Mouse (Mus musculus) neutrophil, adult 5-6 weeks (primary cell): ENCODE data around the gene Cemip2. TPM values are rescaled to one million over a fixed set of nuclear protein-coding genes. Genes with fewer than 3 reads are reported as not detected.

Source experiments
- ATAC-seq: fragments of 151-379, 151-347 bp; 2 replicates; pipeline ENCODE4 v1.8.0; 2017; ENCODE audit warnings: mild to moderate bottlenecking, moderate TSS enrichment; ENCODE audit not compliant: insufficient number of reproducible peaks, poor library complexity, low FRiP score, severe bottlenecking; ENCODE audit errors: extremely low read depth
- total RNA-seq: library from RNA; stranded (forward); fragments of 200-1000 nt; gene quantifications from 2 replicates; pipeline ENCODE4 v1.2.3, GENCODE M21; 2017

Cemip2 gene
- total RNA-seq, 1 experiment from 2014 or later, result 14.1 TPM

DNA sequence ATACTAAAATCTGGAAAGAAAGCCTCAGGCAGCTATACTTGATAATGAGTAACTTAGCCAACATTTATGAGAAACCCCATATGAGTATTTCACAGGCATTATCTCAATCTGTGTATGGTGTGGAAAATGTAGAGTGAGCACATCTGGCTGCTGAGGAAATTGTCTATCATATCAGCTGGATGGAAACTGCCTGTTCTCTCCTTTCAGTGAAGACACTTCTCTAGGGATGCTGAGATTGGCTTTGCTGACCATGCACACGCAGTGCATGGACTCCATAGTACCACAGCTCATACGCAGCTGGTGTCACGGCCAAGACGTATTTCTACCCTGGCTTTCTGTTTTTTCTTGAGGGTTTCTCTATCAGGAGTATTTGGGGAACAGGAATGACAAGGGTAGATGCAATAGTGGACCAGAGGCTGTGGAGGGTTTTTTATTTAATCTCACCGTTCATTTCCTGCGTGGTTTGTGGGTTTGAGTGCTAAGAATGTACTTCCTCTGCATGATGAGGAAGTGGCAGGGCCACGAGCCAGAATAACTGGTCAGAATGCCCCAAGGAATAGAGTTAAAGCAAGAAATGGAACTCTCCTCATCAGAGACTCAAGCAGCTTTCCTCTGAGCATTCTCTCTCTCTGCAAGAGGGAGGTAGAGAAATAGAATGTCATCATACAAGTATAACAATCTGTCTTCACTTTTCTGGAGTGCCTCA, 119.1 kb downstream of the Cemip2 start:
- ATAC-seq, result peak; percentile 93

DNA sequence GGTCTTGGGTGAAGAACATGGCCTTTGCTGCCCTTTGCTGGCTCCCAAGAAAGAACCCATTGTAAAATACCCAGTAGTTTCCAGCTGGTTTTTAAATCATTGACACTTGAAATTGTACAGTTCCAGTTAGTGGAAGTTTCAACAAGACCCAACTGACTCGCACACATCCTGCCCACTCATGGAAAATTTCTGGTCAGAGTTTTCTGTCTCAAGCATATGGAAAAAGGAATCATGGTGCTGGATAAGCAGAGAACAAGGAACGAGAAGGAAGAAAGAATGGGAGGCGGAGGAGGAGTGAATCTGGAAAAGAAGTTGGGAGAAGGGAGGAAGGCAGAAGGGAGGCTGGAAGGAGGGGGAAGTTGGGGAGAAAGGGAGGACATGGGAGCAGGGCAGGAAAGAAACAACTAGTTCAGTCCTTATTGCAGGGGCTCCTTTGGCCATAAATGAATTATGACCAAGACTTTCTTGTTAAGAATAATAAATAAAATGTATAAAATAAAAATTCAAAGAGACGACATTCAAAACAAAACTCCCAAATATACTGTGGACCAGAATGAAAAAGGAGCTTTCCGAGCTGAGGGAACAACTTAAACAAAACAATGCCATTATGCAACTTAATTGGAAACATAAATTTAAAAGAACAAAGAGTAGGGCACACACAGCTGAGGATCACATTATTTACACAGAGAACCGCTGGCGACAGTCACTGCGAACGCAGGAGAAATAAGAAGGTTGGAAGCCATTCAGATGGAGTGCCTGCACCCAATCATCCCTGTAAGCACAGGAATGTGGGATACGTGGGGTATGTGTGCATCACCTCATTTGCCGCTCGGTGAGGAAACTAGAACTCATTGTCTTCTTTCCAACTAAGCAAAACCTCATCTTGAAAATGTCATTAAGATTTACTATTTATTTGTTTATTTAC, 120.1 kb downstream of the Cemip2 start:
- no peak for ATAC-seq

Other genes starting within 250 kb of the Cemip2 start
- 116 and 172 TPM in 2 replicates for gene 1110059E24Rik, start 125.4 kb upstream of the Cemip2 start, total RNA-seq
- 110 and 128 TPM in 2 replicates for gene Abhd17b, start 125.2 kb upstream of the Cemip2 start, total RNA-seq